Mouse (Mus musculus) heart, postnatal 0 days (tissue): ENCODE data around the gene March8.

ENCODE experiments used
- CTCF ChIP-seq: IDR thresholded peaks from 2 replicates; pipeline ENCODE4 v1.5.1; 2016; ENCODE audit warnings: antibody characterized with exemption, control low read depth, low read depth
- EP300 ChIP-seq: IDR thresholded peaks from 2 replicates; pipeline ENCODE4 v1.6.1; 2016; ENCODE audit warnings: antibody characterized with exemption, low read depth

- TF ChIP-seq CTCF (no peak), EP300 (no peak)
Measured at GRCm38 (mm10) chr6:116370216-116370976, 32.6 kb downstream of the March8 start.
